Mouse (Mus musculus) lung, embryonic 15.5 days (tissue): Measurements from ENCODE around the gene Rsph1. TPM values are rescaled to one million over a fixed set of nuclear protein-coding genes. Genes with fewer than 3 reads are reported as not detected.

ENCODE experiments used
- ATAC-seq: fragments of 200-750 bp; cut with Nextera tagmentation; 2 replicates; pipeline ENCODE4 v1.8.0; 2017; ENCODE audit warnings: moderate number of reproducible peaks, borderline replicate concordance; ENCODE audit not compliant: low FRiP score, low TSS enrichment; ENCODE audit errors: extremely low read depth
- H3K27ac ChIP-seq: fragments of 300-500 bp; sonication (generic); 2 replicates; pipeline ENCODE4 v1.5.1; 2015; ENCODE audit warnings: moderate library complexity, mild to moderate bottlenecking, inconsistent platforms
- H3K27me3 ChIP-seq: fragments of 300-500 bp; sonication (generic); 2 replicates; pipeline ENCODE4 v1.6.1; 2015; ENCODE audit warnings: inconsistent platforms
- H3K36me3 ChIP-seq: fragments of 300-500 bp; sonication (generic); 2 replicates; pipeline ENCODE4 v1.6.1; 2015; ENCODE audit warnings: inconsistent platforms
- H3K4me1 ChIP-seq: fragments of 300-500 bp; sonication (generic); 2 replicates; pipeline ENCODE4 v1.6.1; 2015; ENCODE audit warnings: inconsistent platforms
- H3K4me2 ChIP-seq: fragments of 300-500 bp; sonication (generic); 2 replicates; pipeline ENCODE4 v1.6.1; 2015; ENCODE audit warnings: inconsistent platforms, mild to moderate bottlenecking, moderate library complexity
- H3K4me3 ChIP-seq: fragments of 300-500 bp; sonication (generic); 2 replicates; pipeline ENCODE4 v1.5.1; 2015; ENCODE audit warnings: mild to moderate bottlenecking, inconsistent platforms
- H3K9ac ChIP-seq: fragments of 300-500 bp; sonication (generic); 2 replicates; pipeline ENCODE4 v1.6.1; 2015; ENCODE audit warnings: inconsistent platforms
- H3K9me3 ChIP-seq: fragments of 300-500 bp; sonication (generic); 2 replicates; pipeline ENCODE4 v1.6.1; 2016; ENCODE audit warnings: inconsistent platforms
- WGBS: fragments of 180-500 bp; shearing (Covaris S2); methylation state at CpG from one replicate; pipeline ENCODE4 v1.1.7; 2015; 5-methylcytosine and 5-hydroxymethylcytosine counted together
- polyA plus RNA-seq: library from polyadenylated mRNA; unstranded; fragments of >200 nt; fragmentation: Nextera tagmentation; extraction: Ambion mirVana; gene quantifications from 2 replicates; pipeline ENCODE4 v1.2.1, GENCODE M21; 2015

The Rsph1 gene
- polyA plus RNA-seq, 1 experiment from 2014 or later, result 8.1 TPM

- H3K27ac ChIP-seq, result no peak within 1 kb of the TSS
- H3K36me3 ChIP-seq, result no peaks in the 10 kb centered on the region
- no peak within 1 kb of the TSS for H3K4me3 ChIP-seq
- no peaks in the 10 kb centered on the region for H3K4me1 ChIP-seq
- H3K9ac ChIP-seq, result no peak within 1 kb of the TSS
- no peak within 1 kb of the TSS for H3K4me2 ChIP-seq
- H3K27me3 ChIP-seq, result no peaks in the 10 kb centered on the region
- ATAC-seq, result no peak
- WGBS, result 95% methylated on average over 1 of the region's 1 CpGs
- no peaks in the 10 kb centered on the region for H3K9me3 ChIP-seq
Observed at GRCm38 (mm10) chr17:31286492-31286891, 9.3 kb upstream of the Rsph1 start, which contains the start of gene Slc37a1. Slc37a1 (plus strand) TSS chr17:31286792.

GRCm38 (mm10) chr17:31285867-31286266 is 8.7 kb upstream of the Rsph1 start:
- Histone ChIP-seq H3K4me1 (no peaks in the 10 kb centered on the region), H3K27me3 (no peaks in the 10 kb centered on the region), H3K36me3 (no peaks in the 10 kb centered on the region), H3K4me2 (no peak overlapping the region), H3K27ac (no peak overlapping the region), H3K9me3 (no peaks in the 10 kb centered on the region), H3K4me3 (no peak overlapping the region), H3K9ac (no peak overlapping the region)
- 70% methylated on average over 2 of the region's 2 CpGs for WGBS
- no peak for ATAC-seq

- no peaks in the 10 kb centered on the region for H3K9me3 ChIP-seq
- no peak overlapping the region for H3K27ac ChIP-seq
- H3K4me3 ChIP-seq, result no peak overlapping the region
- 21% methylated on average over 7 of the region's 7 CpGs for WGBS
- no peak overlapping the region for H3K4me2 ChIP-seq
- H3K27me3 ChIP-seq, result no peaks in the 10 kb centered on the region
- 0 out of 2 replicates have a peak, but pooled peaks cover 3% of the 10 kb centered on the region for H3K4me1 ChIP-seq
- H3K36me3 ChIP-seq, result no peaks in the 10 kb centered on the region
- H3K9ac ChIP-seq, result no peak overlapping the region
- no peak for ATAC-seq
Observed at GRCm38 (mm10) chr17:31282687-31283053, 5.5 kb upstream of the Rsph1 start.

- no peak overlapping the region for H3K27ac ChIP-seq
- H3K36me3 ChIP-seq, result no peaks in the 10 kb centered on the region
- H3K9me3 ChIP-seq, result no peaks in the 10 kb centered on the region
- WGBS, result 45% methylated on average over 19 of the region's 19 CpGs
- no peaks in the 10 kb centered on the region for H3K27me3 ChIP-seq
- H3K4me2 ChIP-seq, result no peak overlapping the region
- peaks cover 7% of the 10 kb centered on the region for H3K4me1 ChIP-seq
- H3K9ac ChIP-seq, result no peak overlapping the region
- no peak overlapping the region for H3K4me3 ChIP-seq
- ATAC-seq, result no peak
Observed at GRCm38 (mm10) chr17:31281830-31282686, 4.9 kb upstream of the Rsph1 start.

DNA sequence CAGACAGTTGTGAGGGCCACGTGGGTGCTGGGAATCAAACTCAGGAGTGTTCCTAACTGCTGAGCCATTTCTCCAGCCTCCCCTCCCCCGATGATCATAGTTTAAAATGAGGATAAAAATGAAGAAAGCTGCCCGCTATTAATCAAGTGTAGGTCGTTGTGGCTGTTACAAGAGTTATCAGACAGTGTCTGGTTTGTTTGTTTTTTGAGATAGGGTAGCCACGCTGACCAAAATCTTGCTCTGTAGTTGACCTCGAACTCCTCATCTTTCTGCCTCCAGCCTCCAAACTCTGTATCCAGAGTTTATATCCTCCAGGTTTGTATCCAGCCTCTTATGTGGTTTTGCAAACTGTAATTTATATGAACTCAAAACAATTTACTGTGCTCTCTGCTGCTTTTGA is 3.1 kb upstream of the Rsph1 start:
- Histone ChIP-seq H3K4me2 (no peak overlapping the region), H3K9ac (no peak overlapping the region), H3K9me3 (no peaks in the 10 kb centered on the region), H3K36me3 (no peaks in the 10 kb centered on the region), H3K27ac (no peak overlapping the region), H3K4me1 (peaks cover 15% of the 10 kb centered on the region), H3K27me3 (no peaks in the 10 kb centered on the region), H3K4me3 (no peak overlapping the region)
- WGBS, result 35% methylated on average over 6 of the region's 6 CpGs
- ATAC-seq, result no peak

DNA sequence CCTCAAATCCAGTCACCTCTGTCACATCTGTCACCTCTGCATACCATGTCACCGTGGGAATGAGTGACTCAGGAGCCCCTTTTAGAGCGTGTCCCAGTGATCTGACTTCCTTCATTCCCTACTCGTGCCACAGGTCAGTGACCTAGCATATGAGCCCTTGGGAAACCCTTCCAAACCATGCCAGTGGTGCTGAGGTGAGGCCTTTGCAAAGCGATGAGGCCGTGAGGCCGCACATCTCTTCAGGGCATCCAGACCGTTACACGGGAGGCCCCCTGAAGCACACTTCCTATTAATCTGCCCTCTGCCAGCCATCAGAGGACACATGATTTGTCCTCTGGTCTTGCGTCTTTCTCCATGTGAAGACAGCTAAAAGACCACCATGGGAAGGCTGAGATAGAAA is 2.4 kb upstream of the Rsph1 start:
- Histone ChIP-seq H3K4me3 (no peak overlapping the region), H3K27ac (no peak overlapping the region), H3K9me3 (no peaks in the 10 kb centered on the region), H3K9ac (no peak overlapping the region), H3K27me3 (no peaks in the 10 kb centered on the region), H3K36me3 (no peaks in the 10 kb centered on the region), H3K4me1 (peaks cover 15% of the 10 kb centered on the region), H3K4me2 (no peak overlapping the region)
- no peak for ATAC-seq
- 68% methylated on average over 9 of the region's 9 CpGs for WGBS

DNA sequence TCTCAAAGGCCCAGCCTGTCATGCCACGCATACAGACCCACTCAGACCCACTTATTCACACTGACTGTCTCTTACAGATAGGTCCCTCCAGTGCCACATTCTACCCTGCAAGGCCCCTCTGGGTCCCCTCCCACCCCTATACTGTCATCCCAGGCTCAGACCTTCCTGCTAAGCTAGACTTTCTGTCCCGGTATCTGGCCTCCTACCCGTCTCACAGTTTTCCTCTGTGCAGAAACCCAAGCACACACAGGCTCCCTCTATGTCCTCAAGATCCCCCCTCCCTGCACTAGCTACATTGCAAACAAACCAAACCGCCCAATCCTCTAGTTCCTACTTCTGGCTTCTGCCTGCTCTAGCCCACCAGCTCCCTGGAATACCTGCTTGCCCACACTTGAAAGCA is 748 bp upstream of the Rsph1 start:
- no peaks in the 10 kb centered on the region for H3K27me3 ChIP-seq
- peaks cover 15% of the 10 kb centered on the region for H3K4me1 ChIP-seq
- H3K36me3 ChIP-seq, result no peaks in the 10 kb centered on the region
- no peaks in the 10 kb centered on the region for H3K9me3 ChIP-seq
- no peak overlapping the region for H3K9ac ChIP-seq
- WGBS, result 72% methylated on average over 4 of the region's 4 CpGs
- no peak overlapping the region for H3K4me3 ChIP-seq
- no peak overlapping the region for H3K4me2 ChIP-seq
- no peak overlapping the region for H3K27ac ChIP-seq
- ATAC-seq, result no peak

- 29% methylated on average over 9 of the region's 9 CpGs for WGBS
- ATAC-seq, result 0 out of 2 replicates have a peak, but pooled peaks have one; percentile 2
- peak overlapping the region; percentile 15; the same call in 1 of the 2 replicates for H3K9ac ChIP-seq
Observed at GRCm38 (mm10) chr17:31276207-31276921, 819 bp downstream of the Rsph1 start.

GRCm38 (mm10) chr17:31275181-31275580 is 2.0 kb downstream of the Rsph1 start:
- H3K27me3 ChIP-seq, result no peaks in the 10 kb centered on the region
- H3K4me3 ChIP-seq, result no peak overlapping the region
- H3K4me1 ChIP-seq, result peaks cover 15% of the 10 kb centered on the region
- no peak overlapping the region for H3K27ac ChIP-seq
- no peaks in the 10 kb centered on the region for H3K36me3 ChIP-seq
- no peak overlapping the region for H3K4me2 ChIP-seq
- no peak for ATAC-seq
- H3K9ac ChIP-seq, result no peak overlapping the region
- no peaks in the 10 kb centered on the region for H3K9me3 ChIP-seq
- WGBS, result 46% methylated on average over 6 of the region's 6 CpGs

More at GRCm38 (mm10) chr17:31276207-31276921, 819 bp downstream of the Rsph1 start:
- Histone ChIP-seq H3K4me1 (peaks cover 15% of the 10 kb centered on the region), H3K4me2 (peak overlapping the region; percentile 88), H3K27me3 (no peaks in the 10 kb centered on the region), H3K9me3 (no peaks in the 10 kb centered on the region), H3K4me3 (peak overlapping the region; percentile 53), H3K36me3 (no peaks in the 10 kb centered on the region), H3K27ac (no peak overlapping the region)

- ATAC-seq, result no peak
- Histone ChIP-seq H3K4me3 (no peak overlapping the region), H3K4me1 (peaks cover 15% of the 10 kb centered on the region), H3K9ac (no peak overlapping the region), H3K27ac (no peak overlapping the region), H3K27me3 (no peaks in the 10 kb centered on the region), H3K36me3 (no peaks in the 10 kb centered on the region), H3K4me2 (no peak overlapping the region), H3K9me3 (no peaks in the 10 kb centered on the region)
- WGBS, result 83% methylated on average over 8 of the region's 8 CpGs
Observed at GRCm38 (mm10) chr17:31273631-31274030, 3.6 kb downstream of the Rsph1 start.

DNA sequence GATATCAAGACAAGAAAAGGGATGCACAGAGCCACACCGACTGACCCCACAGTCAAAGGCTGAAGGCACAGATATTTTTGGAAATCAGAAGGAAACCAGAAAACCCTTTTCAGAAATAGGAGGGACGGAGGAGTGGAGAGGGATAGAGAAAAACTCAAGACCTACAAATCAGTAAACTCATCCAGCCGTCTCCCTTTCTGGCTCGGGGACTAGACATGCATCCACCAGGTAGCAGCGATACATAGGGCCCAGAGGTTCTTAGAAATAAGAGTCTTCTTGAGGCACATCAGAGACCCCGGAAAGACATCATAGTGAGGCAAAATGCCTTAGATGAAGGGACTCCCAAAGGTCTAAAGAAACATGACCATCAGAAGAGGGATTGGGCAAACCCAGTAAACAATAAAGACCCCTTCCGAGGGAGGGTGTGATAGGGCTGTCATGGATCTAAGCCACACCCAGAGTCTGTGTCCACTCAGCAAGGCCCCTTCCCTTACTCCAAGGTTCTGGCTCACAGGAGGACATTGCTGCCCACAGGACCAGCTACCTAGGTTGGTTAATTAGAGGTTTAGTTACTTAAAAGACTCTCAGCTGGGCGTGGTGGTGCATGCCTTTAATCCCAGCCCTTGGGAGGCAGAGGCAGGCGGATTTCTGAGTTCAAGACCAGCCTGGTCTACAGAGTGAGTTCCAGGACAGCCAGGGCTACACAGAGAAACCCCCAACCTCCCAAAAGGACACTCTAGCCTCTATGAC is 4.6 kb downstream of the Rsph1 start:
- Histone ChIP-seq H3K4me2 (no peak overlapping the region), H3K4me3 (no peak overlapping the region), H3K9me3 (no peaks in the 10 kb centered on the region), H3K27ac (no peak overlapping the region), H3K27me3 (no peaks in the 10 kb centered on the region), H3K9ac (no peak overlapping the region), H3K36me3 (no peaks in the 10 kb centered on the region), H3K4me1 (peaks cover 12% of the 10 kb centered on the region)
- ATAC-seq, result no peak
- 76% methylated on average over 9 of the region's 9 CpGs for WGBS
